Mouse (Mus musculus) adrenal gland, postnatal 4 days (tissue): ENCODE measurements around the gene Lhx3. TPM values are rescaled to one million over a fixed set of nuclear protein-coding genes. Genes with fewer than 3 reads are reported as not detected.

ENCODE experiments used
- DNase-seq, 2 experiments: peaks; one replicate each; pipeline ENCODE4 v3.0.0; 2021 to 2022; ENCODE audit warnings: low spot score in 2 of 2, mixed read lengths in 2 of 2
- total RNA-seq, 2 experiments: library from RNA; stranded (reverse); gene quantifications; 2 replicates each; pipeline ENCODE4 v1.2.3; 2021

The Lhx3 gene
- total RNA-seq, 2 experiments from 2014 or later, result 0.71 to 1.0 TPM

DNA sequence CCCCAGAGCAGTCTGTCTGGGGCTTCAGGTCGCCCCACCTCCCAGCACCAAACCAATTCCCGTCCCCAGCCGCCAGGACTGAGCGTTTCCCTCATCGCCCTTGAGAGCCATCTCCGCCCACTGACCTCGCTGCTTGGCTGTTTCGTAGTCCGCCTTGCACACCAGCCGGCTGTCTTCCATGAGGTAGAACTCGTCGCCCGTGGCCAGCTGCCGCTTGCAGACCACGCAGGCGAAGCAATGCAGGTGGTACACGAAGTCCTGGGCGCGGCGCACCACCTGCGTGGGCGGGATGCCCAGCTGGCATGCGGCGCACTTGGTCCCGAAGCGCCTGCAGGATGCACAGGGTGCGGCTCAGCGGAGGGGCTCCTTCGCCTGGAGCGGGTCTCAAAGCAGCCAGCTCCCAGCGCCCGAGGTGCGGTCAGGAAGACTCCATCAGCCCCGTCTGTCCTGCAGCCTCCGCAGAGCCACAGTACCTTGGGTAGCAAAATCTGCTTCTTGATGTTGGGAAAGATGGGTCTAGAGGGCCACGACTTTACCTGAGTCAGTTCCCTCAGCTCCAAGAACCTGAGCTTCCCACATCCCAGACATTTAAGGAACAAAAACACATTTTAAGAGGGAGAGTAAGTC lies 5.1 kb downstream of the Lhx3 start:
- no peak for DNase-seq

DNA sequence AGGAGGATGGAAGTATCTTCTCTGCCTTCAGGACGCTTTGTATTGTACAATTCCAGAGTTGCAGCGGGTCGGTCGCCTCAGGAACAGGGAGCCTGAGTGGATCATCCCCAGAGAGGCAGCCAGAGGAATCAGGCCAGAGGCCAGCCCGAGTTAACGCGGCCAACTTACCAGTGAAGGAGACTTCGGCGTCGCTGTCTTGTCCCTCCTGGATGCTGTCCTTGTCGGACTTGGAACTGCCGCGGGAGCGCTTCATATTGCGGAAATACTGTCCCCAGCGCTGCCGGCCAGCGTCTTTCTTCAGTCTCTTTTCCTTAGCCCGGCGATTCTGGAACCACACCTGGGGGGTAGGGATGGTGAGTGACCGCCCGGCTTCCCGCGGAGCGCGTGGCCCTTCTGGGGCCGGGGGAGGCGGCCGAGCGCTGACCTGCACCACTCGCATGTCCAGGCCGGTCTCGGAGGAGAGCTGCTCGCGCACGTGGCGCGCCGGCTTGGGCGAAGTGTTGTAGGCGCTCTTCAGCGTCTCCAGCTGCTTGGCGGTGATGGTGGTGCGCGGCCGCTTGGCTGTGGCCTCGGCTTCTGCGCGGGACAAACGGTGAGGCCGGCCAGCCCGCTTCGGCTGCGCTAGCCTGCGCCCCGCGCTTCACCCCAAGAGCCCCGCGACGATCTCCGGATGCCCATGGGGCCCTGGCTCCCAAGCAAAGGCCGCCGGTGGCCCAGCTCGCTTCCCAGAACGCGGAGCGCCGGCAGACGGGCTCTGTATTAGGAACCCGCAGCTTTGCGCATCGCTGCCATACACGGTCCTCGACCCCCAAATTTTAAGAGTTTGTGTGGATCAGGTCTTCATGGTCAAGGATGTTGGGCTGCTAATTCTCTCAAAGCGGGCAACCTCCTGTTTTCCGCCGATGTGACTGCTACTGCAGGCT lies 5.9 kb downstream of the Lhx3 start:
- DNase-seq, result no peak

DNA sequence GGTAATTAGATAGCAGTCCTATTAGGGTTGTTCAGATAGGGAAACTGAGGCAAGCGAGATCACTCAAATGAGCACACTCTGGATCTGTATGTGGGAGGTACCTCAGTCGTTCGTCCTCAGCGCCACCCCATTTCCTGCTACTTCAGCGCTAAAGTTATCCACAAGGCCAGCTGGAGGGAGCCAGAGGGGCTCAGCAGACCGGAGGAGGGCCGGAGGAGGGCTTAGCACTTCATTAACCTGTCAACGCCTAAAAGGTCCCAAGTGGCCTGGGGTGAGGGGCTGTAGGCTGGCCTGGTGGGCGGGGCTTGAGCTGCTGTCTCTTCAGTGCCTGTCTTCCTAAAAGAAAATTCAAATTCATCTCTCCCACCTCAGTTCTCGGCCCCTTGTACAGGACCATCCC lies 9.6 kb downstream of the Lhx3 start:
- no peak for DNase-seq

DNA sequence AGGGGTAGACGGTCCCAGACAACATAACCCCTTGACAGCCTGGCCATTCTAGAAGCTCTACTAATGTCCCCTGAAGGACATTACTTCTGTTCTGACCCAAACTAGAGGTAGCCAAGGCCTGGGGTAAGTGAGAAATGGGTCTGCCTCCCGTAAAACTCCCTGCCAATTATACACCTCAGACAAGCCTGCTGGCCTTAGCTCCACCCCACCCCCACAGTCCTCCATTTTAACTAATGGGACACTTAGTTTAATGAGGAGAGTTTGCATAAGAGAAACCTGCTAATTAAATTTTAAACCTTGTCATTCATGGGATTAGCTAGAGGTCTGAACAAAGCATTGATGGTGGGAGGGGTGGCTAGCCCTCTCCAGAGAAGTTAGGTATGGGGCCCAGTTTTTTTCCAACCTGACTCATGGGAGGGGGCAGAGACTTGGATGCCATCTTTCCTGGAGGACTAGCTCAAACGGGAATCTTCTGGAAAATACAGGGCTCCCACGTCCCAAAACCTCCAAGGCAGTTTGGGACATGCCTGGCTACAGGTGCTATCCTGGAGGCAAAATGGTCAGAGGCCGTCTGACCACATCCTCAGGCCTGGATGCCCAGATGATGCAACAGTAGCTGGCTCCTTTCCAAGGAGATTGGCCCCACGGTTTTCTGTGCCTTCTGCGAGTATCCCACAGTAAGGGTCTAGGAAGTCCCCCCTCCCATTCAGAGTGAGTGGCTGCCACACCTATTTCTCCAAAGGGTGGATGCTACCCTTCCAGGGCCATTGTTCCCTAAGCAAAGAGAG lies 13.3 kb downstream of the Lhx3 start:
- no peak for DNase-seq

DNA sequence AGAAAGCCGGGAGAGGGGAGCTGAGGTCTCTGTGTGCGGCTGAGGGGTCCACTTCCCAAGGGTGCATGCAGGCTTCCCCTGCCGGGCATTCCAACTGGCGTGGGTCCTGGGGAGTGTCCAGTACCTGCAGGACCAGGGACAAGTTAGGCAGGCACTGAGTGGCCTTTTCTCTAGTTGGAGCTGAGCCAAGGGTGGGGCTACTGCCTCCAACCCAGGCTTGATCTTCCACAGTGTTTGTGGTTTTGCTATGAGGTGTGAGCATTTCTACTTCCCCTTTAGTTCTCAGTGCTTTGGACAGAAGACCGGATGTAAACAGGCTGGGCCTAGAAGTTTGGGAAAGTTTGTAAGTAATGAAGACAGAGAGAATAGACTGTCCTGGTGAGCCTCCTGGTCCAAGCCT lies 19.6 kb downstream of the Lhx3 start:
- no peak for DNase-seq

- DNase-seq, result no peak
Measured at GRCm38 (mm10) chr2:26184352-26184751, 23.7 kb downstream of the Lhx3 start.

DNA sequence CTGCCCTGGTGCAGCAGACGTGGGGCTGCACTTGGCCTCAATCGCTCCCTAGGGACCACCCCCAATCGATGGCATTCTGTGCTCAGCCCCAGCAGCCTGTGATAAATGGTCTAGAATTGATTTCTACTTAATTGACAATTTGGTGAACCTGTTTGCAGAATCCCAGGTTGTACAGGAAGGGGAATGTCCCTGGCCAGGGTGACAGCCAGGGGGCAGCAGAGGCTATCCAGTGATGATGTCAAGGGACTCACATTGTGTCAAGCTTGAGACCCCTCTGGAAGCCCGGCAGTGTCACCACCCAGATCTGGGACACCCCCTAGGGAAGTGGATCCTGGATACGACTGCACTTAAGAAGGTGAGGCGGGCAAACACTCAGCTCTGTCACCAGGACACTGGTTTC lies 25.4 kb downstream of the Lhx3 start:
- peak in 1 of 2 experiments; percentile 40 for DNase-seq

GRCm38 (mm10) chr2:26177189-26177588 lies 30.9 kb downstream of the Lhx3 start:
- no peak for DNase-seq

DNA sequence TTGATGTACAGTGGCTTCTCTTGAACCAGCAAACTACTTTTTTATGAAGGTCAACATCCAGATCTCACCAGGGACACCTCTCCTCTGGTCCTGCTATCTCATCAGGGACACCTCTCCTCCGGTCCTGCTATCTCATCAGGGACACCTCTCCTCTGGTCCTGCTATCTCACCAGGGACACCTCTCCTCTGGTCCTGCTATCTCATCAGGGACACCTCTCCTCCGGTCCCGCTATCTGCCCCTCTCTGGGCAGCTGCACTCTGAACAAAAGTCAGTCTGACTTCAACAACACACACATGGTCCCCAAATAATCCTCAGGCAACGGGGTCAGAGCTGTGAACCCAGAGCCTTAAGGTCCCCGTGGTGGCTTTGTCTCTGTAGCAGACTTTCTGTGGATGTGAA lies 31.4 kb downstream of the Lhx3 start:
- DNase-seq, result no peak

- peak in 1 of 2 experiments; percentile 43 for DNase-seq
Measured at GRCm38 (mm10) chr2:26175191-26175590, 32.9 kb downstream of the Lhx3 start.

DNA sequence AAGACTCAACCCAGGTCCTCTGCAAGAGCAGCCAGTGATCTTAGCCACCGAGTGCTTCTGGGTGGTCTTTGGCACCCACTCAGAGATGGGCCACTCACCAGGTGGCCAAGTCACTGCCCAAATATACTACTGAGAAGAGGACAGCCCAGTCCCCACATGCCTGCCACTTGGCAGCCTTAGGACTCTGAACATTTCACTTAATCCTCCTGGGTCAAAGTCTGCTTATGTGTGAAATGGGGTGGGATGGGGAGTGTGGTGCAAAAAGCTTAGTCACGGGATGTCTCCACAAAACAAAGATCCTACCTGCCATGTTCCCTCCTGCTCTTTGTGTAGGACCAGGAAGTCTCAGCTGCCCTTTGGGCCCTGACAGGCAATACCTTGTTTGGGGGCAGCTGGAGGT lies 35.9 kb downstream of the Lhx3 start:
- no peak for DNase-seq

- DNase-seq, result no peak
Measured at GRCm38 (mm10) chr2:26170376-26170775, 37.7 kb downstream of the Lhx3 start.

GRCm38 (mm10) chr2:26168843-26169579 lies 39.1 kb downstream of the Lhx3 start:
- no peak for DNase-seq

- no peak for DNase-seq
Measured at GRCm38 (mm10) chr2:26166890-26167289, 41.2 kb downstream of the Lhx3 start.

DNA sequence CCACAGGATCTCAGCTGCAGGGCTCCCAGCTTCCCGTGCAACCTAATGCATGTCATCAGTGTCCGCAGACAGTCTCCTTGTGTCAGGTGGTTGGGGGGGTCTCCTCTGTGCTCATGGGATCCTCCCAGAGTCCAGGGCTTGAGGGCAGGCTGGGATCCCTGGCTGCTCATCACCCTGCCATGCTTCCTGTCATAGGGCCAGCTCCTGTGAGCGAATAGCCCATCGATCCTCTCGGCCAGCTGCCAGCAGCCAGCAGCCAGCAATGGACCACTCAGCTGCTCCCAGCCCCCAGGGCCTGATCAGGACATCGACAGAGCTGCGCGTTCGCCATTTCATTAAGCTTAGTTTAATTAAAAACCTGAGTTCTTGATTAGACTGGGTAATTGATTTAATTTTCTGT lies 50.0 kb downstream of the Lhx3 start:
- no peak for DNase-seq

DNA sequence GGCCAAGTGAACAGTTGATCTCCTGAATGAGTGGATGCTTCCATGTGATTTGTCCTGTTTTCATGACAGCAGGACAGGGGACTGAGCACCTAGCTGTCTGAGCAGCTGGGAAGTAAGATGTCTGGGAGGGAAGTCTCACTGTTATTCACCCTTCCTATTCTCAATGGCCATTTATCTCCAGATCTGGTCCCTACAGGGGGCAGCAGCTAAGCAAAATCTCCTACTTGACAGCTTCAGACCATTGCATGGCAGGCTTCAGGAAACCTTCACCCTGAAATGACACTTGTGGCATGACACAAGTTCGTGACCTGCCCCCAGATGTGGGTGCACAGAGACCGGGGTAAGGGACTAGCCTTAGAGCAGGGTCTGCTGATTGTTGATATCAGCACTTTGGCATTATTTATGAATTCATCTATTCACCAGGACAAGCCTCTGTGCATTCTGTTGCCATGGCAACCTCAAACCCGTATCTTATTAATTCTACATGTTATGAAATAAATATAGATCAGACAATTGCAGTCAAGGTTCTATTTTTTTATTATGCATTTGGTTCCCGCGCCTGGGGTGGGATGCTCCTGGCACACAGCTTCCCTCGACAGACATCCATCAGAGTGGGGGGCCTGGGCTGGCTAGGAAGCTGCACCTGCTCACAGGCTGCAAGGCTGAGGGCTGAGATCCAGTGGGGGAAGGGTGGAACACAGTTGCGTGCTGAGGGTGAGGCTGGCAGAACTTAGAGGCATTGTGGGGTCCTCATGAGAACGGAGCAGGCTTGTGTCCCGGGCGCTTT lies 51.7 kb downstream of the Lhx3 start:
- no peak for DNase-seq

GRCm38 (mm10) chr2:26155737-26156136 lies 52.4 kb downstream of the Lhx3 start:
- no peak for DNase-seq

- DNase-seq, result no peak
Measured at GRCm38 (mm10) chr2:26154586-26154985, 53.5 kb downstream of the Lhx3 start.

- no peak for DNase-seq
Measured at GRCm38 (mm10) chr2:26153909-26154340, 54.2 kb downstream of the Lhx3 start.

GRCm38 (mm10) chr2:26153295-26153694 lies 54.8 kb downstream of the Lhx3 start:
- no peak for DNase-seq
